Mouse (Mus musculus): ENCODE measurements around the gene Gm20532.

- TF ChIP-seq TCF12 (IDR thresholded peaks at IDR 0.05; ENCODE audit: low read depth, low read length), result no peak
- no peak for TF ChIP-seq ETS1 (IDR thresholded peaks at IDR 0.05; ENCODE audit: low read depth, low read length)
Measured at GRCm38 (mm10) chr2:26574862-26575261, 11.6 kb upstream of the Gm20532 start.
